Mouse (Mus musculus) gastrocnemius, adult 2 months (tissue): ENCODE measurements around the gene Ucp2. TPM values are rescaled to one million over a fixed set of nuclear protein-coding genes. Genes with fewer than 3 reads are reported as not detected.
A peak's percentile ranks its signal among the peaks of the same experiment; 100 is the strongest.
"Not testable (repeated sequence)": the region's sequence is repeated elsewhere in the genome, so short reads cannot be mapped to it uniquely, and the experiment has no call there.

Source experiments
- DNase-seq: peaks from one replicate; pipeline ENCODE4 v3.0.0; 2022
- H3K27ac ChIP-seq: fragments of 200-600 bp; 2 replicates; pipeline ENCODE4 v1.8.1; 2022; ENCODE audit warnings: mild to moderate bottlenecking
- H3K4me3 ChIP-seq: fragments of 200-600 bp; 2 replicates; pipeline ENCODE4 v1.8.1; 2022; ENCODE audit warnings: mild to moderate bottlenecking, moderate library complexity
- CTCF ChIP-seq: fragments of 200-600 bp; IDR thresholded peaks from 2 replicates; pipeline ENCODE4 v1.8.1; 2022; ENCODE audit warnings: antibody characterized with exemption, mild to moderate bottlenecking, moderate library complexity
- intact Hi-C: fragments of 180-260 bp; cut with DNase I; formaldehyde crosslinking; loops from one replicate; pipeline ENCODE4 v1.15.1; 2025
- total RNA-seq, 2 experiments: library from RNA; stranded (reverse); gene quantifications; 2 replicates each; pipeline ENCODE4 v1.2.3; 2021

Ucp2 gene
- total RNA-seq, 2 experiments from 2014 or later = 17.4 to 27.2 TPM

DNA sequence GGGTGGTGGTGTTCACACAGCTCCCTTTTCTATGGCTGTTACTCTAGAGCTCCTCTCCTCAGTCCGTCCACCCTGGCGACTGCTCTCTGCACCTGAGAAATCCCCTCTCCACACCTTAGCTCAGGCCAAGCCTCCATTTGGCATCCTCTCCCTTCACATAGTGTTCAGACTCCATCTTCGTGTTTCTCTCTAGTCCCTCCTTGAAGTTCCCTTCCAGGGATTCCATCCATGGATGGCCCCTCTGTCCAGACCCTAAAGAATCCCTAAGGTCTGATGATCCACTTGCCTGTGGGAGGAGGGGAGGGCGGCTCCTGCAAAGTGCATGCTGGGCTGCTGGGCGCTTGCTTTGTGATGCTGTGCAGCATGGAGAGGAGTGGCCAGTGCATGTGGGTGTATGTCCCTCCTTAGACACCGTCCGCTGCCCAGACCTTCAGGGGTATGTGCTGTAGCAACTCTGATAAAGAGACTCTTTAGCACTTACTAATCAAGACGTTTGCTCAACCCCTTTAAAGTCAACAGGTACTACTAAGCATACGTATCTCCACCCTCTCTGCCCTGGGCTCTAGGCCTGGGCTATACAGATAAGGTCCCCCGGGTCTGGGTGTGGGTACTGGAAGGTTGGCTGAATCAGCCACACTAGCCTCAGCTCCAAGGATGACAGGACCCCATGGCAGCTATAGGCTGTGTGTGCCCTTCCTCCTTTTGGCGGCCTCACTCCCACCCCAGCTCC is 26.2 kb upstream of the Ucp2 start:
- no peak for DNase-seq
- no peak for TF ChIP-seq CTCF
- intact Hi-C loops = loop anchor here (5.0 kb wide), 1 partner anchor 35 kb away; no protein-coding TSS in a partner anchor
- no peak overlapping the region for H3K4me3 ChIP-seq
- peak overlapping the region; percentile 97 for H3K27ac ChIP-seq

DNA sequence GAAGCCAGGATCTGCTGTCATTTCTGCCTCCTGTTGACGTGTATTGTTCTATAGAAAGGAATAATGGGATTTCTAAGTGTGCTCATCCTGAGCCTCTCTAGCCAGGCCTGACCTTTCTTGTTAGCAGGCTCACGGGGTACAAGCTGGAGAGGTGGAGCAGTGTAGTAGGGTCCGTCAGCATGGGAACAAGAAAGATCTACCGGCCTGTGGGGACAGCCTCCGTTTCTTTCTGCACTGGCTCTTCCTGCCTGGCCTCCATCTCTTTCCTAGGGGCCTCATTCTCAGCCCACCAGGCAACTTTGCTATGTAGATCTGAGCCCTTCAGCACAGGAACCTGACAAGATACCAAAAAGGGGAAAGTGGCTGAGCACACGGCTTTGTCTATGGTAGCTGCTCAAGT is 24.4 kb upstream of the Ucp2 start:
- TF ChIP-seq CTCF = no peak
- H3K4me3 ChIP-seq = no peak overlapping the region
- intact Hi-C loops = loop anchor here (5.0 kb wide), 1 partner anchor 36 kb away; no protein-coding TSS in a partner anchor

GRCm38 (mm10) chr7:100469502-100469901 is 23.6 kb upstream of the Ucp2 start:
- no peak for DNase-seq
- intact Hi-C loops = loop anchor here (5.0 kb wide), 1 partner anchor 37 kb away; no protein-coding TSS in a partner anchor
- no peak for TF ChIP-seq CTCF
- no peak overlapping the region for H3K4me3 ChIP-seq
- peak overlapping the region; percentile 97 for H3K27ac ChIP-seq

More for the DNA sequence above, 24.4 kb upstream of the Ucp2 start:
- peak overlapping the region; percentile 97 for H3K27ac ChIP-seq
- DNase-seq = no peak

- no peak for TF ChIP-seq CTCF
- peak overlapping the region; percentile 97 for H3K27ac ChIP-seq
- intact Hi-C loops = no loop called here
- DNase-seq = peak; percentile 52
- no peak overlapping the region for H3K4me3 ChIP-seq
Measured at GRCm38 (mm10) chr7:100470796-100471406, 22.2 kb upstream of the Ucp2 start.

DNA sequence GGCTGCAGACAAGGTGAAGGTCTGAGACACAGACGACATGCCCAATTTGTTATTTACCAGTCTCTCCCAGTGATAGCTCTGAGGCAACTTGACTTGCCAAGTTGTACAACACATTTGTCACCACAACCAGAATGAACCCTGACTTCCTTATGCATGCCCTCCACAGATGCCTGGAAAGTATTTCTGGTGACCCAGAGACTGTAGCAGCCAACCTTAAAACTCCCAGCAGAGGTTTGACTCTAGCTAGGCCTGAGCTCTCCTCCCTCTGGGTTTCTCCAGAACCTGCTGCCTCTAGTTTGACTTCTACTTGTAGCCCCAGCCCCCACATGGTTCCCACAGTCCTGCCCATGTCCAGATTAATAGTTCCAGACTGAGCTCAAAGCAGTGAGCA is 21.7 kb upstream of the Ucp2 start:
- DNase-seq = no peak
- no peak for TF ChIP-seq CTCF
- Histone ChIP-seq H3K4me3 (no peak overlapping the region; the same call in 1 of the 2 replicates), H3K27ac (peak overlapping the region; percentile 97)
- intact Hi-C loops = no loop called here

- intact Hi-C loops = no loop called here
- DNase-seq = peak; percentile 84
- H3K27ac ChIP-seq = peak within 1 kb of the TSS; percentile 97
- H3K4me3 ChIP-seq = peak within 1 kb of the TSS; percentile 79
- no peak for TF ChIP-seq CTCF
Measured at GRCm38 (mm10) chr7:100472777-100473176, 20.4 kb upstream of the Ucp2 start, which contains the start of gene Ucp3. Gene Ucp3 (plus strand): TSS chr7:100472990.

DNA sequence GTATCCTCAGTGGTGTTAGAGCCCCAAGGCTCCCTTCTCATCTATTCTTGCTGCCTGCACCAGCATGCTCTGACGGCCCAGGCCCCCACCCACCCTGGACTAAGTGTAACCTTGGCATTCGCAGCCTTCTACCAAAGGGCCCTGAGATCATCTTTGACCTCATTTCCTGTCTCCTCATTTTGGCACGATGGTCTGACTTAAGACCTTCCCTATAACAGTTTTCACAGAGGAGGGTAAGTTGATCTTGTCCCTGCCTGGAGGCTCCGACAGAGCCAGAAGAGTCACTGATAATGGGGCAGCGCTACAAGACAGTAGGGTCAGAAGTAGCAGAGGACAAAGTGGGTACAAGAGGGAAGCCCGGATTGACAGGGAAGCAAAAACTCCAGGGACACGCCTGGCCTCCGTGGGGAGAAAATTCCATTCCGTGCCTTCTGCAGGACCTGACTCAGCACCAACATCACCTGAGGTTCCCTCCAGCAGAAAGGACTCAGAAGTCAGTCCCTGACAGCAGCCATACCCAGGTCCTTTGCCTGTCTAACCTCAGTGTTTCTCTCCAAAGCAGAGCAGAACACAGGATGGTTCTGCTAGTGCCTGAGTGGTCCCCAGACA is 19.2 kb upstream of the Ucp2 start:
- DNase-seq = no peak
- intact Hi-C loops = no loop called here
- TF ChIP-seq CTCF = no peak
- Histone ChIP-seq H3K27ac (peak overlapping the region; percentile 97), H3K4me3 (peak overlapping the region; percentile 79)

- intact Hi-C loops = no loop called here
- DNase-seq = peak; percentile 92
- no peak for TF ChIP-seq CTCF
- Histone ChIP-seq H3K27ac (peak overlapping the region; percentile 97), H3K4me3 (peak overlapping the region; percentile 79)
Measured at GRCm38 (mm10) chr7:100474680-100475079, 18.5 kb upstream of the Ucp2 start.

GRCm38 (mm10) chr7:100479100-100479822 is 13.9 kb upstream of the Ucp2 start:
- no peak for TF ChIP-seq CTCF
- intact Hi-C loops = no loop called here
- DNase-seq = no peak
- Histone ChIP-seq H3K27ac (no peak overlapping the region), H3K4me3 (no peak overlapping the region)

DNA sequence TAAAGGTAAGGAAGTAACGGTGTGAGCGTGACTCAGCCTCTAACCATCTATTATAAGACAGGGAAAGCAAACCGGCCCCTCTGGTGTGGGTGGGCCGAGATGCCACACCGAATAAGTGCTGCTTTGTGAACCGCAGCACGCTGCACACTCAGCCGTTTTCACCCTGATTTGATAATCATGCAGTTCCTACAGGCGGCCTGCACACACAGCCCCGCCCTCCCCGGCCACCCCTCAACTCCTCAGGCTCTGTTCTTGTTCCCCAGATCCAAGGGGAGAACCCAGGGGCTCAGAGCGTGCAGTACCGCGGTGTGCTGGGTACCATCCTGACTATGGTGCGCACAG is 13.3 kb upstream of the Ucp2 start:
- intact Hi-C loops = no loop called here
- TF ChIP-seq CTCF = no peak
- Histone ChIP-seq H3K4me3 (no peak overlapping the region), H3K27ac (peak overlapping the region; percentile 24; the same call in 1 of the 2 replicates)
- DNase-seq = no peak

DNA sequence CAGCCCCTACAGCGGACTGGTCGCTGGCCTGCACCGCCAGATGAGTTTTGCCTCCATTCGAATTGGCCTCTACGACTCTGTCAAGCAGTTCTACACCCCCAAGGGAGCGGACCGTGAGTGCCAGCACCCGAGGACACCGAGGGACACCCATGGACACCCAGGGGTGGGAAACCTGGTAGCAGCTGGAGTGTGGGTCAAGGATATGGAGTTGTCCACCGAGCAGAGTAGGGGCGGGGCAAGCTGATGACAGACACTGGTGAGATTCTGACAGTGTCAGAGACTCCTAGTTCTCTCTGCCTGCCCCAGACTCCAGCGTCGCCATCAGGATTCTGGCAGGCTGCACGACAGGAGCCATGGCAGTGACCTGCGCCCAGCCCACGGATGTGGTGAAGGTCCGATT is 13.0 kb upstream of the Ucp2 start:
- no peak for TF ChIP-seq CTCF

DNA sequence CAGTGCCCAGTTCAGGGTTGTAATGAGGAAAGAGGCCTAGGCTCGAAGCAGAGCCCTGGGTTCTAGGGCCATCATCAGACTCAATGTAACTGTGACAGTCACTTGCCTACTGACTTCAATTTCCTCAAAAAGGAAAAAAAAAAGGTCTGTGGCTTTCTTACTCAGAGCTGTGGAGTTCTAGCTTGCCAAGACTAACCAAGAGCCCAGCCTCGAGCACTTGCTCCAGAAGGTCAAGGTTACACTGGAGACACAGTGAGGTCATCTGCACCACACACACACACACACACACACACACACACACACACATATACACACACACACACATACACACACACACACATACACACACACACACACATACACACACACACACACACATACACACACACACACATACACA is 11.1 kb upstream of the Ucp2 start:
- H3K27ac ChIP-seq, DNase-seq, H3K4me3 ChIP-seq, intact Hi-C loops: not testable (repeated sequence)

More for the DNA sequence above, 13.0 kb upstream of the Ucp2 start:
- H3K4me3 ChIP-seq = no peak overlapping the region
- DNase-seq = no peak
- peak overlapping the region; percentile 24; the same call in 1 of the 2 replicates for H3K27ac ChIP-seq
- intact Hi-C loops = no loop called here
